Mouse (Mus musculus): ENCODE measurements around the gene Wnt4. TPM values are rescaled to one million over a fixed set of nuclear protein-coding genes. Genes with fewer than 3 reads are reported as not detected.

The Wnt4 gene
- polyA plus RNA-seq, 1 experiment = 4.1 TPM

DNA sequence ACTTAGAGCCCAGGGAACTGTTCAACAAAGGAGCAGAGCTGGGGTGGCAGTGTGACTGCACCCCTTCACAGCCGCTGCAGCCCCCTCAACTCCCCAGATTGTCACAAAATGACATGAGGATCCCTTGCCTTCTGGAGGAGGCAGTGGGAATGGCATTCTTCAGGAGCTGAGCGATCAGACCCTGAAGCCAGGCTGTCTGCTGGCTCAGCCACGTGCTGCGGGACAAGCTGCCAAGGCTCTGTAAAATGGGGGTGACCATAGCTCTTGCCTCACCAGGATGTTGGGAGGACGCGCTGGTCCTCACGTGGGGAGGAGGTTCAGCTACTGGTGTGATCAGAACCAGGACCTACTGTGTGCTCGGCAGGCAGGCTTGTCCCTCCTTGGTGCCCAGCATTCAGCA is 17.7 kb downstream of the Wnt4 start:
- Histone ChIP-seq H3K9me3 (replicated peaks; ENCODE audit: control insufficient read depth, insufficient read depth, low read length, poor library complexity, severe bottlenecking) (no peaks in the 10 kb centered on the region), H3K4me1 (ENCODE audit: control insufficient read depth, insufficient read depth, low read length) (no peaks in the 10 kb centered on the region), H3K27ac (ENCODE audit: insufficient read depth, low read length) (no peak overlapping the region), H3K4me3 (ENCODE audit: low read depth, low read length) (no peak overlapping the region), H3K27me3 (ENCODE audit: control insufficient read depth, insufficient read depth, low read length, poor library complexity, severe bottlenecking) (no peaks in the 10 kb centered on the region), H3K9ac (ENCODE audit: low read depth, poor library complexity, severe bottlenecking) (no peak overlapping the region), H3K36me3 (ENCODE audit: control insufficient read depth, insufficient read depth, low read length, poor library complexity, severe bottlenecking) (no peaks in the 10 kb centered on the region)
- TF ChIP-seq POLR2A (IDR thresholded peaks at IDR 0.05; ENCODE audit: insufficient read depth, low read length) (no peak), EP300 (IDR thresholded peaks at IDR 0.05; ENCODE audit: insufficient read depth, low read depth, low read length) (no peak), CTCF (IDR thresholded peaks at IDR 0.05; ENCODE audit: low read depth, low read length) (no peak)

GRCm38 (mm10) chr4:137297611-137298010 is 20.3 kb downstream of the Wnt4 start:
- Histone ChIP-seq H3K27me3 (ENCODE audit: control insufficient read depth, insufficient read depth, low read length, poor library complexity, severe bottlenecking) (no peaks in the 10 kb centered on the region), H3K9ac (ENCODE audit: low read depth, poor library complexity, severe bottlenecking) (no peak overlapping the region), H3K4me1 (ENCODE audit: control insufficient read depth, insufficient read depth, low read length) (no peaks in the 10 kb centered on the region), H3K9me3 (replicated peaks; ENCODE audit: control insufficient read depth, insufficient read depth, low read length, poor library complexity, severe bottlenecking) (no peaks in the 10 kb centered on the region), H3K4me3 (ENCODE audit: low read depth, low read length) (no peak overlapping the region), H3K36me3 (ENCODE audit: control insufficient read depth, insufficient read depth, low read length, poor library complexity, severe bottlenecking) (no peaks in the 10 kb centered on the region), H3K27ac (ENCODE audit: insufficient read depth, low read length) (no peak overlapping the region)
- TF ChIP-seq POLR2A (IDR thresholded peaks at IDR 0.05; ENCODE audit: insufficient read depth, low read length) (no peak), CTCF (IDR thresholded peaks at IDR 0.05; ENCODE audit: low read depth, low read length) (no peak), EP300 (IDR thresholded peaks at IDR 0.05; ENCODE audit: insufficient read depth, low read depth, low read length) (no peak)

GRCm38 (mm10) chr4:137298406-137298805 is 21.1 kb downstream of the Wnt4 start:
- H3K27ac ChIP-seq (ENCODE audit: insufficient read depth, low read length) = no peak overlapping the region
- H3K4me3 ChIP-seq (ENCODE audit: low read depth, low read length) = no peak overlapping the region
- H3K27me3 ChIP-seq (ENCODE audit: control insufficient read depth, insufficient read depth, low read length, poor library complexity, severe bottlenecking) = no peaks in the 10 kb centered on the region
- H3K9ac ChIP-seq (ENCODE audit: low read depth, poor library complexity, severe bottlenecking) = no peak overlapping the region
- H3K36me3 ChIP-seq (ENCODE audit: control insufficient read depth, insufficient read depth, low read length, poor library complexity, severe bottlenecking) = no peaks in the 10 kb centered on the region
- no peaks in the 10 kb centered on the region for H3K9me3 ChIP-seq (replicated peaks; ENCODE audit: control insufficient read depth, insufficient read depth, low read length, poor library complexity, severe bottlenecking)
- H3K4me1 ChIP-seq (ENCODE audit: control insufficient read depth, insufficient read depth, low read length) = no peaks in the 10 kb centered on the region
- TF ChIP-seq POLR2A (IDR thresholded peaks at IDR 0.05; ENCODE audit: insufficient read depth, low read length) = no peak
- TF ChIP-seq CTCF (IDR thresholded peaks at IDR 0.05; ENCODE audit: low read depth, low read length) = no peak
- no peak for TF ChIP-seq EP300 (IDR thresholded peaks at IDR 0.05; ENCODE audit: insufficient read depth, low read depth, low read length)

GRCm38 (mm10) chr4:137300227-137300626 is 22.9 kb downstream of the Wnt4 start:
- Histone ChIP-seq H3K36me3 (ENCODE audit: control insufficient read depth, insufficient read depth, low read length, poor library complexity, severe bottlenecking) (no peaks in the 10 kb centered on the region), H3K27me3 (ENCODE audit: control insufficient read depth, insufficient read depth, low read length, poor library complexity, severe bottlenecking) (no peaks in the 10 kb centered on the region), H3K4me1 (ENCODE audit: control insufficient read depth, insufficient read depth, low read length) (no peaks in the 10 kb centered on the region), H3K9ac (ENCODE audit: low read depth, poor library complexity, severe bottlenecking) (no peak overlapping the region), H3K27ac (ENCODE audit: insufficient read depth, low read length) (no peak overlapping the region), H3K4me3 (ENCODE audit: low read depth, low read length) (no peak overlapping the region), H3K9me3 (replicated peaks; ENCODE audit: control insufficient read depth, insufficient read depth, low read length, poor library complexity, severe bottlenecking) (no peaks in the 10 kb centered on the region)
- TF ChIP-seq POLR2A (IDR thresholded peaks at IDR 0.05; ENCODE audit: insufficient read depth, low read length) (no peak), CTCF (IDR thresholded peaks at IDR 0.05; ENCODE audit: low read depth, low read length) (no peak), EP300 (IDR thresholded peaks at IDR 0.05; ENCODE audit: insufficient read depth, low read depth, low read length) (no peak)

- Histone ChIP-seq H3K4me1 (ENCODE audit: control insufficient read depth, insufficient read depth, low read length) (no peaks in the 10 kb centered on the region), H3K9me3 (replicated peaks; ENCODE audit: control insufficient read depth, insufficient read depth, low read length, poor library complexity, severe bottlenecking) (no peaks in the 10 kb centered on the region), H3K27me3 (ENCODE audit: control insufficient read depth, insufficient read depth, low read length, poor library complexity, severe bottlenecking) (no peaks in the 10 kb centered on the region), H3K4me3 (ENCODE audit: low read depth, low read length) (no peak overlapping the region), H3K9ac (ENCODE audit: low read depth, poor library complexity, severe bottlenecking) (no peak overlapping the region), H3K36me3 (ENCODE audit: control insufficient read depth, insufficient read depth, low read length, poor library complexity, severe bottlenecking) (no peaks in the 10 kb centered on the region), H3K27ac (ENCODE audit: insufficient read depth, low read length) (no peak overlapping the region)
- no peak for TF ChIP-seq POLR2A (IDR thresholded peaks at IDR 0.05; ENCODE audit: insufficient read depth, low read length)
- TF ChIP-seq EP300 (IDR thresholded peaks at IDR 0.05; ENCODE audit: insufficient read depth, low read depth, low read length) = no peak
- no peak for TF ChIP-seq CTCF (IDR thresholded peaks at IDR 0.05; ENCODE audit: low read depth, low read length)
These were observed 24.3 kb downstream of the Wnt4 start for GRCm38 (mm10) chr4:137301635-137302034.

DNA sequence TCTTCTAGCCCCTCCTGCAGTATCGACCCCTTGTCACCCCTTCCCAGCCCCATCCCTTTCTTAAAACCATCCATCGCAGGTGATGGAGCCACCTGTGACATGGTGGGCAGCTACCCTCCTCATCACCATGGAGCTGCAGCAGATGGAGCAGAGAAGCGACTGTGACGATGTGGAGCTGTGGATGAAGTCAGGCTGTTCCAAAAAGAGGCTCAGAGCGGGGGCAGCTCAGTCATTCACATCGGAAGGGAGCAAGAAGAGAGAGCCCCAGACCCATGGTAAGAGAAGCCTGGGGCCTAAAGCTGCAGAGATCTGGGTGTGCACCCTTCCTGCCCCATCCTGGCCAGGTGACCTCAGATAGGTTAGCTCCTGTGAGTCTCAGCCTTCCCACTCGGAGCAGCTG is 26.8 kb downstream of the Wnt4 start:
- Histone ChIP-seq H3K27ac (ENCODE audit: insufficient read depth, low read length) (no peak overlapping the region), H3K36me3 (ENCODE audit: control insufficient read depth, insufficient read depth, low read length, poor library complexity, severe bottlenecking) (no peaks in the 10 kb centered on the region), H3K4me1 (ENCODE audit: control insufficient read depth, insufficient read depth, low read length) (no peaks in the 10 kb centered on the region), H3K27me3 (ENCODE audit: control insufficient read depth, insufficient read depth, low read length, poor library complexity, severe bottlenecking) (no peaks in the 10 kb centered on the region), H3K4me3 (ENCODE audit: low read depth, low read length) (no peak overlapping the region), H3K9me3 (replicated peaks; ENCODE audit: control insufficient read depth, insufficient read depth, low read length, poor library complexity, severe bottlenecking) (no peaks in the 10 kb centered on the region), H3K9ac (ENCODE audit: low read depth, poor library complexity, severe bottlenecking) (no peak overlapping the region)
- TF ChIP-seq CTCF (IDR thresholded peaks at IDR 0.05; ENCODE audit: low read depth, low read length) (no peak), EP300 (IDR thresholded peaks at IDR 0.05; ENCODE audit: insufficient read depth, low read depth, low read length) (no peak), POLR2A (IDR thresholded peaks at IDR 0.05; ENCODE audit: insufficient read depth, low read length) (no peak)

Measured in ES-Bruce4 (cell line).